Comparison of ENCODE assay signal across 22 mouse cellular contexts in genomic region chr15:27790699-27791098, GRCm38 (mm10).
DNase-seq lines count a peak whose midpoint lies in the region; ATAC-seq lines count a peak whose summit lies in the region.
"Had no signal": no experiment of that assay in that cellular context is flagged by ENCODE, and none has a peak within 500 bp of the region (broad histone marks: within the 10 kb centered on the region; RNA-seq: fewer than 3 reads in every experiment).

No protein-coding gene starts in this region.

- no peak for DNase-seq in hindbrain, embryonic 11.5 days (ENCODE audit: low spot score)
- no peak for DNase-seq in neural tube, embryonic 10.5 days (ENCODE audit: extremely low spot score, low spot score)
- DNase-seq in limb, embryonic 10.5 days (ENCODE audit: low spot score), result no peak
- peak; percentile 80 for DNase-seq in telencephalon, adult 2 months (ENCODE audit: low read depth, low spot score)
- DNase-seq in yolk sac, embryonic 10.5 days (ENCODE audit: low spot score), result no peak
- DNase-seq: cerebellum, adult 18-20 months; cerebellum, postnatal 10 days; embryo, embryonic 11 days; forebrain, postnatal 0 days; gastrocnemius, postnatal 10 days; heart, adult 2 months; heart, postnatal 14 days had no signal

- ATAC-seq in hindbrain, embryonic 16.5 days, result no peak
- no peak for ATAC-seq in hindbrain, embryonic 11.5 days (ENCODE audit: low FRiP score)
- no peak for ATAC-seq in neural tube, embryonic 15.5 days (ENCODE audit: low FRiP score)
- ATAC-seq: activated CD4-positive, CD25-positive, alpha-beta regulatory T cell, adult 4 months; forebrain, postnatal 0 days; Patski had no signal

- H3K9ac ChIP-seq in hindbrain, embryonic 16.5 days (ENCODE audit: low read depth, low read length), result no peak overlapping the region
- H3K9ac ChIP-seq in hindbrain, embryonic 11.5 days (ENCODE audit: low read depth, low read length), result no peak overlapping the region
- no peak overlapping the region for H3K9ac ChIP-seq in neural tube, embryonic 15.5 days (replicated peaks)
- H3K9ac ChIP-seq: forebrain, embryonic 12.5 days; forebrain, postnatal 0 days; heart, embryonic 15.5 days; hindbrain, embryonic 14.5 days had no signal

- H3K36me3 ChIP-seq in hindbrain, embryonic 16.5 days (ENCODE audit: control insufficient read depth, insufficient read depth, low read length), result no peaks in the 10 kb centered on the region
- no peaks in the 10 kb centered on the region for H3K36me3 ChIP-seq in hindbrain, embryonic 11.5 days (ENCODE audit: control insufficient read depth, insufficient read depth, low read length)
- H3K36me3 ChIP-seq in neural tube, embryonic 15.5 days, result no peaks in the 10 kb centered on the region
- no peaks in the 10 kb centered on the region for H3K36me3 ChIP-seq in limb, embryonic 10.5 days
- H3K36me3 ChIP-seq: embryonic facial prominence, embryonic 13.5 days; forebrain, embryonic 12.5 days; heart, embryonic 15.5 days had no signal

- H3K27me3 ChIP-seq in hindbrain, embryonic 16.5 days (replicated peaks; ENCODE audit: control insufficient read depth, insufficient read depth, low read length), result no peaks in the 10 kb centered on the region
- no peaks in the 10 kb centered on the region for H3K27me3 ChIP-seq in hindbrain, embryonic 11.5 days (ENCODE audit: control insufficient read depth, insufficient read depth, low read length)
- H3K27me3 ChIP-seq in neural tube, embryonic 15.5 days (replicated peaks), result no peaks in the 10 kb centered on the region
- no peaks in the 10 kb centered on the region for H3K27me3 ChIP-seq in limb, embryonic 10.5 days (ENCODE audit: low read depth, poor library complexity, severe bottlenecking)
- H3K27me3 ChIP-seq: CH12.LX; embryonic facial prominence, embryonic 13.5 days; forebrain, embryonic 12.5 days; heart, embryonic 15.5 days; Patski had no signal

- WGBS in hindbrain, embryonic 16.5 days, result 83% methylated on average over 6 of the region's 6 CpGs
- WGBS in hindbrain, embryonic 11.5 days, result 94% methylated on average over 6 of the region's 6 CpGs
- 75% methylated on average over 6 of the region's 6 CpGs for WGBS in neural tube, embryonic 15.5 days
- WGBS in limb, embryonic 10.5 days, result 90% methylated on average over 6 of the region's 6 CpGs

- 0 out of 2 replicates have a peak overlapping the region, but pooled peaks have one; percentile 19 for H3K27ac ChIP-seq in hindbrain, embryonic 16.5 days (ENCODE audit: low read depth, low read length)
- no peak overlapping the region for H3K27ac ChIP-seq in hindbrain, embryonic 11.5 days (ENCODE audit: low read depth, low read length)
- H3K27ac ChIP-seq in neural tube, embryonic 15.5 days (replicated peaks), result peak overlapping the region; percentile 39; the same call in 1 of the 2 replicates
- peak overlapping the region; percentile 93; the same call in 1 of the 2 replicates for H3K27ac ChIP-seq in limb, embryonic 10.5 days
- H3K27ac ChIP-seq: heart, adult 2 months had no signal

- no peak overlapping the region for H3K4me3 ChIP-seq in hindbrain, embryonic 16.5 days (ENCODE audit: low read length)
- H3K4me3 ChIP-seq in hindbrain, embryonic 11.5 days (ENCODE audit: low read depth, low read length), result no peak overlapping the region
- H3K4me3 ChIP-seq in neural tube, embryonic 15.5 days (replicated peaks), result no peak overlapping the region
- H3K4me3 ChIP-seq in limb, embryonic 10.5 days, result no peak overlapping the region
- H3K4me3 ChIP-seq: embryonic facial prominence, embryonic 13.5 days; forebrain, embryonic 12.5 days; heart, adult 2 months; heart, embryonic 15.5 days had no signal

- peaks cover 55% of the 10 kb centered on the region for H3K4me1 ChIP-seq in hindbrain, embryonic 16.5 days (ENCODE audit: control insufficient read depth, insufficient read depth, low read depth, low read length)
- peaks cover 7% of the 10 kb centered on the region for H3K4me1 ChIP-seq in hindbrain, embryonic 11.5 days (replicated peaks; ENCODE audit: control insufficient read depth, insufficient read depth, low read length)
- peaks cover 82% of the 10 kb centered on the region for H3K4me1 ChIP-seq in neural tube, embryonic 15.5 days
- H3K4me1 ChIP-seq in limb, embryonic 10.5 days, result peaks cover 91% of the 10 kb centered on the region

- H3K4me2 ChIP-seq in hindbrain, embryonic 16.5 days (ENCODE audit: low read length), result no peak overlapping the region
- H3K4me2 ChIP-seq in hindbrain, embryonic 11.5 days (replicated peaks; ENCODE audit: low read depth, low read length), result no peak overlapping the region
- H3K4me2 ChIP-seq in neural tube, embryonic 15.5 days, result no peak overlapping the region
- H3K4me2 ChIP-seq: forebrain, embryonic 12.5 days; heart, embryonic 11.5 days; heart, embryonic 15.5 days; hindbrain, embryonic 14.5 days had no signal

- no peaks in the 10 kb centered on the region for H3K9me3 ChIP-seq in hindbrain, embryonic 16.5 days (ENCODE audit: control insufficient read depth, low read length)
- no peaks in the 10 kb centered on the region for H3K9me3 ChIP-seq in hindbrain, embryonic 11.5 days (ENCODE audit: control insufficient read depth, low read length)
- H3K9me3 ChIP-seq in neural tube, embryonic 15.5 days (replicated peaks), result no peaks in the 10 kb centered on the region
- no peaks in the 10 kb centered on the region for H3K9me3 ChIP-seq in limb, embryonic 10.5 days (replicated peaks)
- H3K9me3 ChIP-seq: embryonic facial prominence, embryonic 13.5 days; forebrain, embryonic 12.5 days; heart, embryonic 15.5 days had no signal
